Mouse (Mus musculus) lung, adult 2 months (tissue): ENCODE data around the gene Stpg1.

Experiments
- CTCF ChIP-seq: fragments of 200-500 bp; IDR thresholded peaks from 2 replicates; pipeline ENCODE4 v1.5.1; 2011; ENCODE audit warnings: mild to moderate bottlenecking, low read length, control low read depth; ENCODE audit not compliant: insufficient read depth
- POLR2A ChIP-seq: fragments of 200-500 bp; IDR thresholded peaks from 2 replicates; pipeline ENCODE4 v1.6.1; 2011; ENCODE audit warnings: low read depth, mild to moderate bottlenecking, control low read depth, low read length, borderline replicate concordance; ENCODE audit errors: extremely low read depth

GRCm38 (mm10) chr4:135463406-135463805 is 31.2 kb upstream of the Stpg1 start:
- no peak for TF ChIP-seq CTCF
- no peak for TF ChIP-seq POLR2A
